Mouse (Mus musculus) cerebellum, adult 9-10 months (tissue): ENCODE results near the gene Atp5d.
A peak's percentile ranks its signal among the peaks of the same experiment; 100 is the strongest.

Experiments
- DNase-seq: peaks from one replicate; pipeline ENCODE4 v3.0.0; 2022

Gene Atp5d

DNA sequence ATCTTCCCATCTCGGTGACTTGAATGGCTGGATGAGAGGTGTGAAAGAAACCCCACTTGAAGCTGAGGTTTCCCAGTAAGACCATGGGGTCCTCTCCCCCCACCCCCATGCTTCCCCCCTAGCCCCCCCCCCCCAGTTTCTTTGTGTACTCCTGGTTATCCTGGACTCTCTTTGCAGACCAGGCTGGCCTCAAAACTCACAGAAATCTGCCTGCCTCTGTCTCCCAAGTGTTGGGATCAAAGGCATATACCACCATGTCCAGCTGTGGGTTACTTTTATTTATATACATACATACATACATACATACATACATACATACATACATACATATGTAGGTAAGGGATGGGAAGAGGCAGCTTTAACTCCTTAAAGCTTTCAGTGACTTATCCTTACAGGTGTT lies 30.6 kb downstream of the Atp5d start:
- peak; percentile 63 for DNase-seq

DNA sequence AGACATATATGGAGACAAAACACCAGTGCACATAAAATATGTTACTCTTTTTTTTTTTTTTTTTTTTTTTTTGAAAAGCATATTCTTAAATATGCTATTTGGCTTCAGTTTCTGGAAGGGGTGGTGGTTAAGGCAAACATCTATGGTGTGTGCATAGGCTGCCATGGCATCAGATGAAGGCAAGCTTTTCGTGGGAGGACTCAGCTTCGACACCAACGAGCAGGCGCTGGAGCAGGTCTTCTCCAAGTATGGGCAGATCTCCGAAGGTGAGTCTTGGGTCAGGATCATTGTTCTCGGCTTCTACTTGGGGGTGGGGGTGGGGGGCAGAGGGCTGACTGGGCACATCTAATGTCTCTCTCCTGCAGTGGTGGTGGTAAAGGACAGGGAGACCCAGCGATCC lies 31.2 kb downstream of the Atp5d start:
- DNase-seq = peak; percentile 53

DNA sequence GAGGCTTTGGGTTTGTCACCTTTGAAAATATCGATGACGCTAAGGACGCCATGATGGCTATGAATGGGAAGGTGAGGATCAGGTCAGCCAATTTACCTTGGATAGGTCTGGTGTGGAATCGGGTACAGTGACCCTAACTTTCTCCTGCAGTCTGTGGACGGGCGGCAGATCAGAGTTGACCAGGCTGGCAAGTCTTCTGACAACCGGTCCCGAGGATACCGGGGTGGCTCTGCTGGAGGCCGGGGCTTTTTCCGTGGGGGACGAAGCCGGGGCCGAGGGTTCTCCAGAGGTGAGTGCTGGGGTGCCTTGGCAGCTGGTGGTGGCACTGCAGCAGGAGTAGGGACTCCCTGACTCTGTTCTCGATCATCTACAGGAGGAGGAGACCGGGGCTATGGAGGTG lies 31.6 kb downstream of the Atp5d start:
- peak; percentile 64 for DNase-seq

DNA sequence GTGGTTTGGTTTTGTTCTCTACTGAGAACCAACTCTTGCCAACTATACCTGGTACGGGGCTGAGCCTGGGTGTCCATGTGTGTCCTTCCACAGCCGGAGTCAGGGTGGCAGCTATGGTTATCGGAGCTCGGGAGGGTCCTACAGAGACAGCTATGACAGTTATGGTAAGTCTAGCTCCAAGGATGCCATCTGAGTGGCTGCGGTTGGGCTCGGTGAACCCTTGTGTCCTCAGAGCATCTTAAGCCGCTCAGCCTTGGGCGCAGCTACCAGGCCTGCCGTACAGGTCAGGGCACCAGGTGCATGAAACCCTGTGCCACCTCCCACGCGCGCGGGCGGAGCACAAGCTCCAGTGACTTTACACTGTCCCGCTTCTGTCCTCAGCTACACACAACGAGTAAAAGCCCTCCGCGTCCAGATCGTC lies 32.2 kb downstream of the Atp5d start:
- peak; percentile 64 for DNase-seq

DNA sequence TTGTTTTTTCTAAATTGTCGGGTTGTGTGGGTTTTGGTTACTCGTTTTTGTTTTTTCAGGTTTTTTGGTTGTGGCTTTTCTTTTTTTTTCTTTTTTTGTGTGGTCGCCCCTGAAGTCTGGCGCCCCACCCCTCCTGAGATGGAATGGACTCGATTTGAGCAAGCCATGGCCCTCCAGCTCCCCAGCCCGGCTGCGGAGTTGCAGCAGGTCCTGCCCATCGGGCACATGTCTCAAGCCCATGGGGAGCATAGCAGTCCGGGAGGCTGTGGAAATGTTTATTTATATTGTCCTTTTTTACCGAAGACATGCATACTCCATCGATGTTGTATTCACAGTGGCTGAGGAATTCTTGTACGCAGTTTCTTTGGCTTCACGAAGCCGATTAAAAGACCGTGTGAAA lies 32.8 kb downstream of the Atp5d start:
- no peak for DNase-seq

DNA sequence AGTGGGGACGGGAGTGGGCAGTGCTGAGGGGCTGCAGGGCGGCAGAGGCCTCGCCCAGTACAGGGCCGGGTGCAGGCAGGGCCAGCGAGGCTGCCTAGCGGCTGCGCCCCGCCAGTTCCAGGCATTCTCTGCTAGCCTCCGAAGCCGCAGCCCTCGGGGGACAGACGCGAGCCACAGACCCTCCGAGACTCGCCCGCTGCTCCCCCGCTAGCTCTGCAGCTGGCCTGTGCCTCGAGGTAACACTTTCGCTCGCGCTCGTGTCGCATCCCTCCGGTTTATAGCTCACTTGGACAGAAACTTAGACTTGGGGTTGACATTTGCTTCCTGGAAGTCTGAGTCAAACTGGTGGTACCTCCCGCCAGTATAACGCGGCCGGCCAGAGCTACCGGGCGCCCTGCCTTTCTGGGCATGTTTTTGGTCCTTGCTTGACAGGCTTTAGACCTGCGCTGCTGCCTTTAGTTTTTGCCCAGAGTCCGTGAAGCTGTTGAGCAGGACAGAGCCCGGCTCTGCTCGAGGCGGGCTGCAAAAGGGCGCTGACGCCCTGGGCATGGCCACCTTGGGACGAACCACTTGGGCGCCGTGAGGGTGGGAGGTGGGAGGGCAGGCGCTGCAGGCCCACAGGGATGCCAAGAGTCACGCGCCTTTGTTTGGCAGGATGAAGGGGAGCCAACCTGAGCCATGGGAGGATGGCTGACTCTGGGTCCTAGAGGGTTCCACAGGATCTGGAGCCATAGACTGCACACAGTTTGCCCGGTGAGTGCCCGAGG lies 33.5 kb downstream of the Atp5d start:
- DNase-seq = peak; percentile 67

DNA sequence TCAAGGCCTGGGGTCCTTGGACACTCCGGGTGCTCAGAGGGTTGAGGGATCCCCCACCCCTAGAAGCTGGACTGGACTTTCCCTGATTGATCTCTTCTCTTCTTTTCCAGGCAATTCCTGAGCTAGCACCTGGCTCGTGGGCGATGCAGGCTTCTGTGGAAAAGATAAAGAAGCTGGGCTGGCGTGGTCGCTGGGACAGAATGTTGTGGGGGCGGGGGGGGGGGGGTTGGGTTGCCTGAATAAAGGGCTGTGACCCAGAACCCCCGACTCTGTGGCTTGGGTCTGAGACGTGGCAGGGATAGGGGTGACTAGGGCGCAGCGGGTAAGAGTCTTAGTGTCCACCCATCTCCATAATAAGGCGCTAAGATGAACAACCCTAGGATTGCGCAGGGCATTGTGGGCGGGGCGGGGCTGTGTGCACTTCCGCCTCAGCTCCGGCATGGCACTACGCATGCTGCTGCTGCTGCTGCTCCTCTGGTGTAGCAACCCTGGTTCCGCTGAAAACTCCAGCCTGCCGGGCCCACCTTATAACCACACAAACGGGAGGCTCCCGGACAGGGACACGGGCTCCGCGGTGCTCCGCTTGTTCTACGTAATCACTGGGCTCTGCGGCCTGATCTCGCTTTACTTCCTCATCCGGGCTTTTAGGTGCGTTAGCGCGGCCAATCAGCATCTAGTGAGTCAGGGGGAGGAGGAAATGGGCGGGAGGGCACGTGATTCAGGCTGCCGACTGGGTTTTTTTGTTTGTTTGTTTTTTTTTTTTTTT lies 34.3 kb downstream of the Atp5d start, which contains the start of gene 1600002K03Rik:
1600002K03Rik (plus strand) TSS at position 418 of the 766 bp plus-strand sequence.
- peak; percentile 90 for DNase-seq

DNA sequence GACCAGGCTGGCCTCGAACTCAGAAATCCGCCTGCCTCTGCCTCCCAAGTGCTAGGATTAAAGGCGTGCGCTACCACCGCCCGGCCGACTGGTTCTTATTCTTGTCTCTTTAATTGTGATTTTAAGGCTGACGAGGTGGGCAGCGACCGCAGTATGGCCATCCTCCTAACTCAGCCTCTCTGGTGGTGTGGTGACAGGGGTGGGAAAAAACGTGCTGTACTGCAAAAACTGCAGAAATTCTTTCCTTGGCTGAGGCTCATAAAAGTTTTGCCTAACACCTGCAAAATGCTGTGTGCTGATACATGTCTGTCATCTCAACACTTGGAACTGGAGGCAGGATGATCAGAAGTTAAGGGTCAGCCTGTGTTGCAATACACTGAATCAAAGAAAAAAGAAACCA lies 34.9 kb downstream of the Atp5d start:
- peak; percentile 65 for DNase-seq

DNA sequence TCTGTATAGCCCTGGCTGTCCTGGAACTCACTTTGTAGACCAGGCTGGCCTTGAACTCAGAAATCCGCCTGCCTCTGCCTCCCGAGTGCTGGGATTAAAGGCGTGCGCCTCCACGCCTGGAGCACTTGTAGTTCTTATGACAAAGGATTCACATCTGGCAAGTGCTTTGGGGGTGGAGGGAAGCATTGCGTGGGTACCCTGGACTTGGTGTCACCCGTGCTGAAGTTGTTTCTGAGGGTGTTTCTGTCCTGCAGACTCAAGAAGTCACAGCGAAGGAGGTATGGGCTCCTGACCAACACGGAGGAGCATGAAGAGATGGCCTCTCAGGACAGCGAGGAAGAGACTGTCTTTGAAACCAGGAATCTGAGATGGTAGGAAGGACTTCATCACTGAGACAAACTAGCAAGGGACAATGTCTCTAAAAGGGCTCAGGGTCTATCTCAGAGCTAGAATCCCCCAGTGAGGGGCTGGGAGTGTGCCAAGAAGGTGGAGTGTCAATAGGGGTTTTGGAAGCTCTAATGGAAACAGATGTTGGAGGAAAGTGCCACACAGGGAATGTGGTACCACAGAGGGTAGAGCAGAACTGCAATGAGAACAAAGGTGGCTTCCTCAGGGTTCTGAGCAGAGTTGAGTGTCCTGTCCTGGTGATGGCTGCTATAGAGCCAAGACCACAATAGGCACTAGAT lies 35.7 kb downstream of the Atp5d start:
- peak; percentile 69 for DNase-seq

DNA sequence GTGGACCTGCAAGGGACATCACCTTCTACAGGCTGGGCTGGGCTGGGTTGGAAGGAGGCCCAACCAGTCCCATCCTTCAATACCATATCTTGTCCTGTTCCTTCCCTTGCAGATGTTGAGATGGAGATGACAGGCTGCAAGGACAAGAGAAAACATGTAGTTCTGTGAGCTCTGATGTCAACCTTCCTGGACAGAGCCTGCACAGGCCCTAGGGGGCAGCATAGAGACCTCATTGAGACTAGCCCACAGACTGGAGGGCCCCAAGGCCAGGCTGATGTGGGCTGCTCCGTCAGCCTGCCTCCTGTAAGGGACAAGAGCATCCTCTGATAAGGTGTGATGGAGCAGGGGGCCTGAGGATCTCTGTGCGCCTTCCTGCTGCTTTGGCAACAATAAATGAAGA lies 36.3 kb downstream of the Atp5d start:
- peak; percentile 62 for DNase-seq

DNA sequence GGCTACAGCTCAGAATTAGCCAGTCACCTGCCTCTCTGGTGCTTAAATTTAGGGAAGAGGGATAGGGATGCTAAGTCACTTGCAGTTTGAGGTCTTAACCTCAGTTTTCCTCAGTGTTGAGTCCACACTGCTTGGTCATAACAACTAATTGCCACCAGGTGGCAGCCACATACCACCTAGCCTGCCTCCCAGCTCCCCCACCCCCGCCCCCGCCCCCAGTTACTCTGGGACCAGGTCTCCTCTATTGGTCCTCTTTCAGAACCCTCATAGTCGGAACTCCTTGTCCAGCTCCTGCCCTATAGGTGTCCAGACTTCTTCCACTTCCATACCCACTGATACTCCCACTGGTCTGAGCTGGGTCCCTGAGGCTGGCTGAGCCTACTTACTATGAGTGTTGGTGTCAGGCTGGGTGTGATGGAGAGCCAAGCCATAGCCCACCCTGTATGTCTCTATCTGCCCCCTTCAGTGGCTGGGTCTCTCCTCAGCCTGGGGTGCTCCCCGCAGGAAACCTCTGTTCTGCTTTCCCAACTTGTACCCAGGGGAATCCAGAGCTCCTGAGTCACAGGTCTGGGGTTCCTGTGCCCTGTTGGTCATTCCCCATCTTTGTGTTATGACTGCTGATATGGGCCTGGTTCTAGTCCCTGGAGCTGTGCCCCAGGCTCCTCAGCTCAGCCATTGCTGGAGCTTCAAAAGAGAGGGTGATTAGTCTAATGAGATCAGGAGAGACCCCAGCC lies 37.3 kb downstream of the Atp5d start:
- DNase-seq = peak; percentile 69

DNA sequence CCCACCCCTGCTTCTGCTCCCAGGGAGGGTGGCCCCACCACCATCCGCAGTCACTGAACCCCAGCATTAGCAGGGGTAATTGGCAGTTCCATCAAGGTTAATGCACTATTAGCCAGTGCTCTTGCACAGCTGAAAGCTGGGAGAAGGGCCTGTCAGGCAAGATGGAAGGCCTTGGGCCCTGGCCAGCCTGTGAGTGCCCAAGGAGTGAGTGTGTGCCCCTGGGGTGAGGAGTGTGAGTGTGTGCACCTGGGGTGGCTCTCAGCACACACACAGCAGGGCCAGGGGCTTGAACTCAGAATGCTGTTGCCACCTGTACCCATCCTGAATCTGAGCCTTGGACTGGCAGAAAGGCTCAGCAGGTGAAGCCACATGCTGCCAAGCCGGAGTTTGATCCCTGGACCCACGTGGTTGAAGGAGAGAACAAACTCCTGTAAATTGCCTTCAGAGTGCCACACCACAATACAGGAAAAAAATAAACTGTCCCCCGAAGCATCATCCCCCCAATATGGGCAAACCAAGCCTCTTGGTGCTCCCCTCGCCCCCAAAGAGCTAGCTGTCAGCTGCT lies 37.9 kb downstream of the Atp5d start:
- DNase-seq = no peak

DNA sequence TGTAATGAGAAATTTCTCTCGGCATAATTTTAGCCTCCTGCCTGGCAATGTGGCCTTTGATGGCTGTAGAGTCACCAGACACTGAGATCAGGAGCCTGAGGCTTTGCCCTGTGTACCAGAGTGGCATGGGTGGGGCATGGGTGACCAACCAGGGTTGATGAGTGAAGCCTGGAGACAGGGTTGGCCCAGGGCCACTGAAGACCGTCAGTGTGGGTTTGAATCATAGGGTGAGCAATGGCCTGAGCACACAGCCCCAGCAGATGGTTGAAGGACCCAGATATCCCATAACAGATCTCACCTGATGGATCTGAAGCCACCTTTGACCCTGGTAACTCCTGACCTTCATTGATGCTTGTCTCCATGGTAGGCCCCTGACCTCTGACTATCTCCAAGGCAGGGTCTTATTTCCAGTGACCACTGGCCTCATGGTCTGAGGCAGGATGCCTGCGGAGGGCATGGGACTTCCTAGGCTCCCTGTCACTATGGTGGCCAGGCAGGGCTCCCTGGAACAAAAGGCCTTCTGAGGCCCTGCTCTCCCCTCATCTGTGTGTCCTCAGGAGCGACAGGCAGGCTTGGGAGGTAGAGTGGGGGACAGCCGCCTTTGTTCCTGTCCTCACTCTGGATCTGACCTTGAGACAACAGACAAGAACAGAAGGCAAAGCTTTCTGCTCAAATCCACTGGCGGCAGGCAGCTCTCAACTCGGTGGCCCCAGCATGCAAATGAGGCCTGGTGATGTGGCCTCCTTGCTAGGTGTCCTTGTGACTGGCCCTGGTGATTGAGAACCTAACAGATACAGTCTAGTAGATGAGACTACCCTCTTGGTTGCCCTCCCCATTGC lies 39.2 kb downstream of the Atp5d start:
- no peak for DNase-seq

DNA sequence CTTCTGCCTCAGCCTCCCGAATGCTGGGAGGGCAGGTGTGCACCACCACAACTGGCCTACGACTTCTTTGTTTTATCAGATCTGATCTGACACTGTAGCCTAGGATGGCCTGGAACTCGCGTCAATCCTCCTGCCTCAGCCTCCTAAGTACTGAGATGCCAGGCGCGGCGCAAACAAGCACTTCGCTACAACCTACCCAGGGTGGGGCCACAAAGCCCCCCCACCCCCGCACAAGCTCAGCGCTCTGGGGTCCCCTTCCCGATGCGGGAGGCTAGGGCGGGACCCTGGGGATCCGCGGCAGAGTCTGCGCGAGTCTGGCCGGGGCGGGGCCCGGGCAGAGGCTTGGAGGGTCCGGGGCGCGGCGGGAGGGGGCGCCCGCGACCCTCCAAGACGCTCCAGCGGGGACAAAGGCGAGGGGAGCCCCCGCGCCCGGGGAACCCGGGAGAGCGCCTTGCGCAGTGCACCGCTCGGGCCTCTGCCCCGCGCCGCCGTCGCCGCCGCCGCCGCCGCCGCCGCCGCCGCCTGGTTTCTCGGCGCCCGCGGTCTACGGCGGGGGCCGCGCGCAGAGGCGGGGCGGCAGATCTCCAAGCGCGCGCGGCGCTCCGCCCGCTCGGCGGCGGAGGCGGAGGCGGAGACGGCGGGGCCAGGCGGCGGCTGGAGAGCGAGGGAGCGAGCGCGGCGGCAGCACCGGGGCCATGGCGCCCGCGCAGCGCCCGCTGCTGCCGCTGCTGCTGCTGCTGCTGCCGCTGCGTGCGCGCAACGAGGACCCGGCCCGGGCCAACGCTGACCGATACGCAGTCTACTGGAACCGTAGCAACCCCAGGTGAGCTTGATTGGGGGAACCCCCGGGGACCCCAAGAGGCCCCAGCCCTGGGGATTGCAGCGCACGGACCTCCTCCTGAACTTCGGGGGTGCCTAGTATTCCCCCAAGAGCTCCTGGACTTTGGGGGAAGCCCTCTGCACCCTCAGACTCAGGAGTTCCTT lies 40.9 kb downstream of the Atp5d start, which contains the start of gene Efna2:
Efna2 (plus strand) TSS at position 415 of the 984 bp plus-strand sequence.
- peak; percentile 59 for DNase-seq

DNA sequence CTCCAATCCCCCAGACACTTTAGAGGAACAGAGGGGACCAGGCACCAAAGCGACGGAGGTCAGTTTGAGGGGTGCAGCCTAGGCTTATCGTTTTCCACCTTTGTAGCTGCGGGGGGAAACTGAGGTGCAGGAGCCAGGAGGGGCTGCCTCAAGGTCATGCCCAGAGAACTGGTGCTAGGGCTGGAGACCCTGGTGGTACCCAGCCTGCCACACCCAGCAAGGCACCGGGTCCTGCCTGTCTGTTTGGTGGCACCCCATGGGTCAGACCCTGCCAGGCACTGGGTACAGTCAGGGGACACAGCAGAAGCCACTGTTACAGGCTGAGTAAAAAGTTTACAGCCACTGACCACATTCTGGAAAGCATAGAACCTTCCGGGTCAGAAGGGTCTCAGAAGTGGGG lies 41.9 kb downstream of the Atp5d start:
- DNase-seq = no peak

DNA sequence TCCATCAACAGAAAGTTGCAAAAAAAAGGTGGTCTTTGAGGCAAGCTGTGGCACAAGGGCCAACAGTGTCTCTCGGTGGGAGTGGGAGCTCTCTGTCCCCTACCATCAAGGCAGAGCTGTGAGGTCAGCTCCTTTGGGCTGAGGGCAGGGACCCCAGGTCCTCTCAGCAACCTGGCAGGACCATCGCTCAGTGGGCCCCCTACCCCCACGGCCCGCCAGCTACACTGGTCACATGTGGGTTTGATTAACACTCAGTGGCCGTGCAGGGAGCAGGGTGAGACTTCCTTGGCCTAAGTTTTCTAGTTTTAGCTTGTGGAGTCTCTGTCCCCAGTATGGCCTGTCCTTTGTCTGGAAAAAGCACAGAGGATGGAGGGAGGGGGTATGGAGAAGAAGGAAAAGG lies 42.4 kb downstream of the Atp5d start:
- DNase-seq = no peak

DNA sequence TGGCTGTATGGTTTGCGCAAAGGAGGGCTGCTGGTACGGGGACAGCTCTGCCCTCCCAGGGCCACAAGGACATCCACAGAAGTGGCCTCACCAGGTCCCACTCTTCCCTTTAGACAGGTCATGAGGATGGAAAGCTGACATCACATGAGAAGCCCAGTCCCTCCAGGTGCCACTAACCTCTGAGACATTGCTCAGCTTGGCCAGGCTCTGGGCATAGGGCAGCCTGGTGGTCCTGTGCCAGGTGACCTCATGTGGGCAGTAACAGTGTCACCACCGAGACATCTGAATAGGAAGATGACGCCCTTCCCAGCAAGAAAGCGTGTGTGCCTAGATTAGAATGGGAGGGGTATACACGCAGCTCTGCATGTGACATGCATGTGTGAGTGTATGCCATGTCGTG lies 44.1 kb downstream of the Atp5d start:
- peak; percentile 26 for DNase-seq

DNA sequence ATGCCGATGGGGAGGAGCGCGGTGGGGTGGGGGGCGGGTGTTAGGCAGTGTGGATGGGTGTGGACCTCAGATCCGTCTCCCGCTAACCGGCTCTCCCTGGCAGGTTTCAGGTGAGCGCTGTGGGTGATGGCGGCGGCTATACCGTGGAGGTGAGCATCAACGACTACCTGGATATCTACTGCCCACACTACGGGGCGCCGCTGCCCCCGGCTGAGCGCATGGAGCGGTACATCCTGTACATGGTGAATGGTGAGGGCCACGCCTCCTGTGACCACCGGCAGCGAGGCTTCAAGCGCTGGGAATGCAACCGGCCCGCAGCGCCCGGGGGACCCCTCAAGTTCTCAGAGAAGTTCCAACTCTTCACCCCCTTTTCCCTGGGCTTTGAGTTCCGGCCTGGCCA lies 48.2 kb downstream of the Atp5d start:
- DNase-seq = no peak

DNA sequence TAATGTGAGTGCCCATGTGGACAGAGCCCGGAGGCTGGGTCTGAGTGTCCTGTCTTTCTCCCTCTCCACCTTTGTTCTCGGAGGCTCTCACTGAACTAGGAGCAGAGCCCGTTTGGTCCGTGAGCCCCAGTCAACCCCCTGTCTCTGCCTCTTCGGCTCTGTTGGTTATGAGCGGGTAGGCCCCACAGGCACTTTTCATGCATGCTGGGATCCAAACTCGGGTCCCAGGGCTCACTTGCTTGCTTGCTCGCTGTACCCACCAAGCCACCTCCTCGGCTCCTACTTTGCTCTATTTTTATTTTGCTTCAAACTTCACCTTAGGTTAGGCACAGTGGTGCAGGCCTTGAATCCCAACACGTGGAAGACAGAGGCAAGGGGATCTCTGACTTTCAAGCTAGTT lies 49.3 kb downstream of the Atp5d start:
- DNase-seq = no peak

DNA sequence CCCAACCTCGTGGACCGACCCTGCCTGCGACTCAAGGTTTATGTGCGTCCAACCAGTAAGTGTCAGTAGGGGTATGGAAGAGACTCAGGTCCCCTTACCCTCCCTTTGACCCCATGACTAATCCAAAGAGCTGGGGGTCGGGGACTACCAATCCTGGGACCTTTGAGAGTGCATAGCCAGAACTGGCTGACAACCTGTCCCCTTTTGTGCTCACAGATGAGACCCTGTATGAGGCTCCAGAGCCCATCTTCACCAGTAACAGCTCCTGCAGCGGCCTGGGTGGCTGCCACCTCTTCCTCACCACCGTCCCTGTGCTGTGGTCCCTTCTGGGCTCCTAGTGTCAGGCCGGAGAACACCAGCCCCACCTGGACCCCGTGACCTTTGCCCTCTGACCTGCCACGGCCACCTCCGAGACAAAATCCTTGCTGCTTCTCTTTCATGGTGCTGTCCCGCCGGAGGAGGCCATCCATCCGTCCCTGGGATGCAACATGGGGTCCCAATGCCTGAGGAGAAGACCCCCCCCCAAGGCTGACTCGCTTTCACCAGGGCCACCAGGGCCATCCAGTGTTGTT lies 50.1 kb downstream of the Atp5d start:
- DNase-seq = no peak
